Mouse (Mus musculus) left cerebral cortex, postnatal 14 days (tissue): ENCODE data around the gene Lonp2. TPM values are rescaled to one million over a fixed set of nuclear protein-coding genes. Genes with fewer than 3 reads are reported as not detected.

Experiments used
- DNase-seq, 2 experiments: peaks; one replicate each; pipeline ENCODE4 v3.0.0; 2021 to 2022; ENCODE audit warnings: low spot score in 2 of 2, mixed read lengths in 1 of 2
- intact Hi-C: fragments of 180-260 bp; cut with DNase I; formaldehyde crosslinking; loops from one replicate; pipeline ENCODE4 v1.15.1; 2025
- total RNA-seq, 2 experiments: library from RNA; stranded (reverse); gene quantifications; 2 replicates each; pipeline ENCODE4 v1.2.3; 2021

Gene Lonp2
- total RNA-seq, 2 experiments from 2014 or later = 49.2 to 57.8 TPM

- DNase-seq = no peak
- intact Hi-C loops = no loop called here
These were observed 75.1 kb downstream of the Lonp2 start for GRCm38 (mm10) chr8:86698811-86699421.

- intact Hi-C loops = no loop called here
- no peak for DNase-seq
These were observed 75.6 kb downstream of the Lonp2 start for GRCm38 (mm10) chr8:86699471-86699870.

GRCm38 (mm10) chr8:86702453-86702852 is 78.6 kb downstream of the Lonp2 start:
- no peak for DNase-seq

GRCm38 (mm10) chr8:86705317-86705716 is 81.5 kb downstream of the Lonp2 start:
- no peak for DNase-seq

More at GRCm38 (mm10) chr8:86702453-86702852, 78.6 kb downstream of the Lonp2 start:
- intact Hi-C loops = no loop called here

GRCm38 (mm10) chr8:86706756-86707155 is 82.9 kb downstream of the Lonp2 start:
- intact Hi-C loops = no loop called here
- DNase-seq = no peak

More at GRCm38 (mm10) chr8:86705317-86705716, 81.5 kb downstream of the Lonp2 start:
- intact Hi-C loops = no loop called here

GRCm38 (mm10) chr8:86707873-86708272 is 84.0 kb downstream of the Lonp2 start:
- DNase-seq = no peak
- intact Hi-C loops = no loop called here

GRCm38 (mm10) chr8:86712594-86712993 is 88.8 kb downstream of the Lonp2 start:
- intact Hi-C loops = no loop called here
- DNase-seq = no peak

- DNase-seq = peak; percentile 84 to 86
- intact Hi-C loops = no loop called here
These were observed 89.8 kb downstream of the Lonp2 start for GRCm38 (mm10) chr8:86713407-86714188.

- intact Hi-C loops = no loop called here
- DNase-seq = no peak
These were observed 94.6 kb downstream of the Lonp2 start for GRCm38 (mm10) chr8:86718332-86718994.

- intact Hi-C loops = no loop called here
- no peak for DNase-seq
These were observed 95.5 kb downstream of the Lonp2 start for GRCm38 (mm10) chr8:86719368-86719767.

GRCm38 (mm10) chr8:86720756-86721459 is 97.1 kb downstream of the Lonp2 start:
- intact Hi-C loops = loop anchor here (5.0 kb wide), 1 partner anchor 79 kb away; no protein-coding TSS in a partner anchor

GRCm38 (mm10) chr8:86721490-86721889 is 97.6 kb downstream of the Lonp2 start:
- intact Hi-C loops = loop anchor here (5.0 kb wide), 1 partner anchor 79 kb away; no protein-coding TSS in a partner anchor
- DNase-seq = no peak

More at GRCm38 (mm10) chr8:86720756-86721459, 97.1 kb downstream of the Lonp2 start:
- DNase-seq = no peak

- no peak for DNase-seq
- intact Hi-C loops = no loop called here
These were observed 103.1 kb downstream of the Lonp2 start for GRCm38 (mm10) chr8:86726959-86727358.

- DNase-seq = no peak
- intact Hi-C loops = no loop called here
These were observed 104.5 kb downstream of the Lonp2 start for GRCm38 (mm10) chr8:86728224-86728950.

- no peak for DNase-seq
- intact Hi-C loops = no loop called here
These were observed 106.5 kb downstream of the Lonp2 start for GRCm38 (mm10) chr8:86730303-86730702.

- intact Hi-C loops = no loop called here
- no peak for DNase-seq
These were observed 107.0 kb downstream of the Lonp2 start for GRCm38 (mm10) chr8:86730860-86731259.

GRCm38 (mm10) chr8:86734171-86734570 is 110.3 kb downstream of the Lonp2 start:
- intact Hi-C loops = no loop called here
- no peak for DNase-seq

GRCm38 (mm10) chr8:86734954-86735353 is 111.1 kb downstream of the Lonp2 start:
- intact Hi-C loops = no loop called here
- DNase-seq = no peak
